Mouse (Mus musculus): Measurements from ENCODE around the gene 4930524J08Rik.

4930524J08Rik gene

GRCm38 (mm10) chr5:99978699-99979442, at the start of gene 4930524J08Rik, which contains the start of gene Hnrnpd:
Gene 4930524J08Rik (plus strand): TSS chr5:99979061.
Gene Hnrnpd (minus strand): TSS chr5:99978938.
- DNase-seq (ENCODE audit: low spot score) = peak; percentile 97

GRCm38 (mm10) chr5:99931910-99932309, 47.0 kb upstream of the 4930524J08Rik start:
- no peak for DNase-seq (ENCODE audit: low spot score)

- no peak for DNase-seq (ENCODE audit: low spot score)
Measured at GRCm38 (mm10) chr5:99939440-99939839, 39.4 kb upstream of the 4930524J08Rik start.

GRCm38 (mm10) chr5:99941273-99941672, 37.6 kb upstream of the 4930524J08Rik start:
- no peak for DNase-seq (ENCODE audit: low spot score)

- DNase-seq (ENCODE audit: low spot score) = no peak
Measured at GRCm38 (mm10) chr5:99941776-99942502, 36.9 kb upstream of the 4930524J08Rik start.

GRCm38 (mm10) chr5:99952513-99952912, 26.3 kb upstream of the 4930524J08Rik start:
- DNase-seq (ENCODE audit: low spot score) = no peak

- no peak for DNase-seq (ENCODE audit: low spot score)
Measured at GRCm38 (mm10) chr5:99953883-99954282, 25.0 kb upstream of the 4930524J08Rik start.

GRCm38 (mm10) chr5:99958666-99959065, 20.2 kb upstream of the 4930524J08Rik start:
- DNase-seq (ENCODE audit: low spot score) = no peak

- DNase-seq (ENCODE audit: low spot score) = no peak
Measured at GRCm38 (mm10) chr5:99959236-99959936, 19.5 kb upstream of the 4930524J08Rik start.

GRCm38 (mm10) chr5:99959960-99960359, 18.9 kb upstream of the 4930524J08Rik start:
- DNase-seq (ENCODE audit: low spot score) = no peak

GRCm38 (mm10) chr5:99973941-99974340, 4.9 kb upstream of the 4930524J08Rik start:
- no peak for DNase-seq (ENCODE audit: low spot score)

- no peak for DNase-seq (ENCODE audit: low spot score)
Measured at GRCm38 (mm10) chr5:99975061-99975460, 3.8 kb upstream of the 4930524J08Rik start.

GRCm38 (mm10) chr5:99975776-99976175, 3.1 kb upstream of the 4930524J08Rik start:
- DNase-seq (ENCODE audit: low spot score) = no peak

GRCm38 (mm10) chr5:99976334-99976955, 2.4 kb upstream of the 4930524J08Rik start:
- peak; percentile 48 for DNase-seq (ENCODE audit: low spot score)

GRCm38 (mm10) chr5:99977516-99978301, 1.2 kb upstream of the 4930524J08Rik start:
- peak; percentile 64 for DNase-seq (ENCODE audit: low spot score)

GRCm38 (mm10) chr5:99983452-99984061, 4.7 kb downstream of the 4930524J08Rik start:
- no peak for DNase-seq (ENCODE audit: low spot score)

- no peak for DNase-seq (ENCODE audit: low spot score)
Measured at GRCm38 (mm10) chr5:99994166-99994565, 15.3 kb downstream of the 4930524J08Rik start.

- no peak for DNase-seq (ENCODE audit: low spot score)
Measured at GRCm38 (mm10) chr5:99994680-99995079, 15.8 kb downstream of the 4930524J08Rik start.

- DNase-seq (ENCODE audit: low spot score) = no peak
Measured at GRCm38 (mm10) chr5:100000048-100000447, 21.2 kb downstream of the 4930524J08Rik start.

GRCm38 (mm10) chr5:100000500-100000899, 21.6 kb downstream of the 4930524J08Rik start:
- DNase-seq (ENCODE audit: low spot score) = no peak

- no peak for DNase-seq (ENCODE audit: low spot score)
Measured at GRCm38 (mm10) chr5:100003895-100004294, 25.0 kb downstream of the 4930524J08Rik start.
